Mouse (Mus musculus): ENCODE measurements around the gene Cdk6. TPM values are rescaled to one million over a fixed set of nuclear protein-coding genes. Genes with fewer than 3 reads are reported as not detected.
"Not testable (repeated sequence)": the region's sequence is repeated elsewhere in the genome, so short reads cannot be mapped to it uniquely, and the experiment has no call there.

Cdk6 gene
- polyA plus RNA-seq (2012; rRNA removed), result 6.8 and 10.5 TPM in 2 replicates

GRCm38 (mm10) chr5:3341111-3341911 is at the start of gene Cdk6:
Gene Cdk6 (plus strand): TSS chr5:3341485.
- no peak for DNase-seq (ENCODE audit: low read depth)

- DNase-seq (ENCODE audit: low read depth), result no peak
Measured at GRCm38 (mm10) chr5:3293666-3294065, 47.6 kb upstream of the Cdk6 start.

GRCm38 (mm10) chr5:3300801-3301457 is 40.4 kb upstream of the Cdk6 start:
- no peak for DNase-seq (ENCODE audit: low read depth)

GRCm38 (mm10) chr5:3301535-3301934 is 39.8 kb upstream of the Cdk6 start:
- no peak for DNase-seq (ENCODE audit: low read depth)

GRCm38 (mm10) chr5:3303876-3304275 is 37.4 kb upstream of the Cdk6 start:
- no peak for DNase-seq (ENCODE audit: low read depth)

- DNase-seq (ENCODE audit: low read depth), result no peak
Measured at GRCm38 (mm10) chr5:3306146-3306545, 35.1 kb upstream of the Cdk6 start.

- peak; percentile 65 for DNase-seq (ENCODE audit: low read depth)
Measured at GRCm38 (mm10) chr5:3309122-3309521, 32.2 kb upstream of the Cdk6 start.

GRCm38 (mm10) chr5:3309587-3309986 is 31.7 kb upstream of the Cdk6 start:
- peak; percentile 86 for DNase-seq (ENCODE audit: low read depth)

GRCm38 (mm10) chr5:3311156-3311555 is 30.1 kb upstream of the Cdk6 start:
- not testable (repeated sequence) for DNase-seq (ENCODE audit: low read depth)

GRCm38 (mm10) chr5:3317724-3318123 is 23.6 kb upstream of the Cdk6 start:
- DNase-seq (ENCODE audit: low read depth), result not testable (repeated sequence)

- DNase-seq (ENCODE audit: low read depth), result no peak
Measured at GRCm38 (mm10) chr5:3320225-3320624, 21.1 kb upstream of the Cdk6 start.

- DNase-seq (ENCODE audit: low read depth), result no peak
Measured at GRCm38 (mm10) chr5:3322052-3322451, 19.2 kb upstream of the Cdk6 start.

- no peak for DNase-seq (ENCODE audit: low read depth)
Measured at GRCm38 (mm10) chr5:3324116-3324515, 17.2 kb upstream of the Cdk6 start.

- no peak for DNase-seq (ENCODE audit: low read depth)
Measured at GRCm38 (mm10) chr5:3329361-3329760, 11.9 kb upstream of the Cdk6 start.

GRCm38 (mm10) chr5:3330932-3331331 is 10.4 kb upstream of the Cdk6 start:
- DNase-seq (ENCODE audit: low read depth), result no peak

GRCm38 (mm10) chr5:3333019-3333418 is 8.3 kb upstream of the Cdk6 start:
- DNase-seq (ENCODE audit: low read depth), result not testable (repeated sequence)

- DNase-seq (ENCODE audit: low read depth), result not testable (repeated sequence)
Measured at GRCm38 (mm10) chr5:3340340-3341058, 786 bp upstream of the Cdk6 start.

- DNase-seq (ENCODE audit: low read depth), result no peak
Measured at GRCm38 (mm10) chr5:3341931-3342770, 866 bp downstream of the Cdk6 start.

- DNase-seq (ENCODE audit: low read depth), result no peak
Measured at GRCm38 (mm10) chr5:3342771-3343565, 1.7 kb downstream of the Cdk6 start.

GRCm38 (mm10) chr5:3343566-3344080 is 2.3 kb downstream of the Cdk6 start:
- DNase-seq (ENCODE audit: low read depth), result no peak
